In the genomic region with DNA sequence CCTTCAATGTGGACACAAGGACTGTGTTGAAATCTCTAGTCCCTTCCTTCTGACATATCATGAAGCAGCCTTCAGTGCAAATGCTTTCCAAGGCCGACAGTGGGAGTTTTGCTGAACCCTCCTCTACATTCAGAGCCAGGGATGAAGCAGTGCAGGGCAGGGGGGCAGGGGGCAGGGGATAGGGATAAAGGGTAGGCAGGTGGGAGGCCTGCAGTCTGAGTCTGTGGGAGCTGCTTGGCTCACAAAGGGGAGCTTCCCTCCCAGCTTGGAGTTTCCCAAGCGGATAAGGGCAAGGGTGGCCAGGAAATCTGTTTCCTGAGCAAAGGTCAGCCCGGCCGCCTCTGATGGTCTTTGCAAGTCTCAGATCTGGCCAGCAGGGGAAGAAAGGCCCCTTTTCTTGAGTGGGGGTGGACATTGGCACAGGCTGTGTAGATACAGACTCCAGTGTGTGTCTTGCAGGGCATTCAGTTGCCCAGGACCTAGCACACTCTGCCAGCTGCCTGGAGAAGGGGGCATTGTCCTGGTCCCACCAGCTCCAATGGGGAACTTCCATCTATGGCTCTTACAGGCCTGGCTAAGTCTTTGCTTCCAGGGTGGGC, we compare ENCODE assay signal across 11 mouse cellular contexts.
DNase-seq lines count a peak whose midpoint lies in the region; ATAC-seq lines count a peak whose summit lies in the region.
"Had no signal": no experiment of that assay in that cellular context is flagged by ENCODE, and none has a peak within 500 bp of the region (broad histone marks: within the 10 kb centered on the region; RNA-seq: fewer than 3 reads in every experiment).

No protein-coding gene starts in this region.

- ATAC-seq in frontal cortex, adult (ENCODE audit: low TSS enrichment) = peak; percentile 47; the same call in 1 of the 2 replicates

- DNase-seq in frontal cortex, postnatal 25 days (ENCODE audit: low spot score in 2 of 2) = no peak
- peak; percentile 77 for DNase-seq in layer of hippocampus, adult 9-11 months
- no peak for DNase-seq in layer of hippocampus, adult 9-10 months (ENCODE audit: low spot score)
- DNase-seq in right cerebral cortex, adult 18-20 months = peak; percentile 31
- DNase-seq in right cerebral cortex, postnatal 36 days (ENCODE audit: low spot score in 2 of 2) = no peak
- no peak for DNase-seq in thymus, postnatal 25 days
- no peak for DNase-seq in urinary bladder, postnatal 10 days (ENCODE audit: low spot score)
- DNase-seq: B cell, adult 2 months; cerebellum, postnatal 36 days; kidney, adult 8-10 months had no signal

Comparison
In these comparisons a context has a peak if more than half of its experiments do, and no peak if none do; other contexts are left out.
1. DNase-seq: peak in layer of hippocampus, adult 9-11 months (single experiment) and right cerebral cortex, adult 18-20 months (single experiment); none in frontal cortex, postnatal 25 days (0 of 2), layer of hippocampus, adult 9-10 months (single experiment), right cerebral cortex, postnatal 36 days (0 of 2), thymus, postnatal 25 days (single experiment) and urinary bladder, postnatal 10 days (single experiment).